32 mouse cellular contexts compared by ENCODE assay signal in genomic region chr8:124459627-124460026, GRCm38 (mm10). TPM values are rescaled to one million over a fixed set of nuclear protein-coding genes. Genes with fewer than 3 reads are reported as not detected.
DNase-seq lines count a peak whose midpoint lies in the region; ATAC-seq lines count a peak whose summit lies in the region.
"Had no signal": no experiment of that assay in that cellular context is flagged by ENCODE, and none has a peak within 500 bp of the region (broad histone marks: within the 10 kb centered on the region; RNA-seq: fewer than 3 reads in every experiment).

No protein-coding gene starts in this region.

- H3K9ac ChIP-seq in kidney, embryonic 16.5 days (replicated peaks; ENCODE audit: low read length) = no peak overlapping the region
- no peak overlapping the region for H3K9ac ChIP-seq in intestine, embryonic 16.5 days (ENCODE audit: low read depth, low read length)
- H3K9ac ChIP-seq: embryonic facial prominence, embryonic 13.5 days; heart, embryonic 13.5 days; hindbrain, embryonic 15.5 days; limb, embryonic 12.5 days; liver, embryonic 12.5 days; liver, postnatal 0 days had no signal

- H3K4me3 ChIP-seq in kidney, embryonic 16.5 days (ENCODE audit: low read length) = no peak overlapping the region
- no peak overlapping the region for H3K4me3 ChIP-seq in intestine, embryonic 16.5 days (ENCODE audit: low read length)
- H3K4me3 ChIP-seq: embryonic facial prominence, embryonic 13.5 days; forebrain, embryonic 10.5 days; heart, embryonic 13.5 days; hindbrain, embryonic 15.5 days; layer of hippocampus, adult 2 months; left cerebral cortex, adult 2 months; limb, embryonic 12.5 days; liver, embryonic 12.5 days had no signal

- 35% methylated on average over 12 of the region's 12 CpGs for WGBS in kidney, embryonic 16.5 days
- 31% methylated on average over 12 of the region's 12 CpGs for WGBS in intestine, embryonic 16.5 days

- H3K27ac ChIP-seq in kidney, embryonic 16.5 days (ENCODE audit: low read length) = no peak overlapping the region
- no peak overlapping the region for H3K27ac ChIP-seq in intestine, embryonic 16.5 days (ENCODE audit: low read length)
- H3K27ac ChIP-seq: embryonic facial prominence, embryonic 13.5 days; forebrain, embryonic 10.5 days; heart, embryonic 13.5 days; hindbrain, embryonic 15.5 days; layer of hippocampus, adult 2 months; left cerebral cortex, adult 2 months; limb, embryonic 12.5 days; liver, embryonic 12.5 days had no signal

- ATAC-seq in kidney, embryonic 16.5 days (ENCODE audit: low FRiP score, low TSS enrichment) = no peak
- ATAC-seq in intestine, embryonic 16.5 days = peak; percentile 71
- ATAC-seq: forebrain, embryonic 16.5 days; inflammation-experienced regulatory T-cells, adult 6 months; liver, embryonic 12.5 days; liver, postnatal 0 days; midbrain, embryonic 16.5 days had no signal

- no peaks in the 10 kb centered on the region for H3K9me3 ChIP-seq in kidney, embryonic 16.5 days (ENCODE audit: low read length)
- no peaks in the 10 kb centered on the region for H3K9me3 ChIP-seq in intestine, embryonic 16.5 days (ENCODE audit: control insufficient read depth, low read length)
- H3K9me3 ChIP-seq: embryonic facial prominence, embryonic 13.5 days; forebrain, embryonic 10.5 days; heart, embryonic 13.5 days; hindbrain, embryonic 15.5 days; limb, embryonic 12.5 days; liver, embryonic 12.5 days had no signal

- no peak overlapping the region for H3K4me2 ChIP-seq in kidney, embryonic 16.5 days (replicated peaks; ENCODE audit: low read depth, low read length)
- no peak overlapping the region for H3K4me2 ChIP-seq in intestine, embryonic 16.5 days (ENCODE audit: low read depth, low read length)
- H3K4me2 ChIP-seq: embryonic facial prominence, embryonic 13.5 days; heart, embryonic 13.5 days; hindbrain, embryonic 15.5 days; limb, embryonic 12.5 days; liver, embryonic 12.5 days; midbrain, embryonic 11.5 days had no signal

- DNase-seq in kidney, adult 9 months = peak; percentile 29
- peak; percentile 3 to 42 for DNase-seq in kidney, postnatal 36 days
- DNase-seq in adrenal gland, postnatal 4 days (ENCODE audit: low spot score in 2 of 2) = no peak
- DNase-seq in adrenal gland, adult 8-10 months = no peak
- DNase-seq: adrenal gland, postnatal 10 days; B cell, adult 2 months; cerebellum, adult 11 months; cerebellum, adult 9-11 months; embryo, embryonic 11 days; gastrocnemius, postnatal 10 days; heart, postnatal 10 days; liver, postnatal 0 days; lung, postnatal 36 days; right cerebral cortex, postnatal 25 days; thymus, adult 2 months; thymus, postnatal 36 days had no signal

- H3K27me3 ChIP-seq in kidney, embryonic 16.5 days (ENCODE audit: insufficient read depth, low read length) = no peaks in the 10 kb centered on the region
- H3K27me3 ChIP-seq in intestine, embryonic 16.5 days (replicated peaks; ENCODE audit: control insufficient read depth, insufficient read depth, low read length) = no peaks in the 10 kb centered on the region
- H3K27me3 ChIP-seq: hindbrain, embryonic 15.5 days; liver, embryonic 12.5 days had no signal

- no peaks in the 10 kb centered on the region for H3K4me1 ChIP-seq in kidney, embryonic 16.5 days (ENCODE audit: insufficient read depth, low read length)
- 0 out of 2 replicates have a peak, but pooled peaks cover 2% of the 10 kb centered on the region for H3K4me1 ChIP-seq in intestine, embryonic 16.5 days (ENCODE audit: control insufficient read depth, insufficient read depth, low read length)
- H3K4me1 ChIP-seq: embryonic facial prominence, embryonic 13.5 days; limb, embryonic 12.5 days; liver, embryonic 12.5 days had no signal

- H3K36me3 ChIP-seq in kidney, embryonic 16.5 days (ENCODE audit: insufficient read depth, low read length) = no peaks in the 10 kb centered on the region
- no peaks in the 10 kb centered on the region for H3K36me3 ChIP-seq in intestine, embryonic 16.5 days (ENCODE audit: control insufficient read depth, insufficient read depth, low read length)
- H3K36me3 ChIP-seq: embryonic facial prominence, embryonic 13.5 days; forebrain, embryonic 10.5 days; heart, embryonic 13.5 days; hindbrain, embryonic 15.5 days; limb, embryonic 12.5 days; liver, embryonic 12.5 days had no signal

RNA-seq across cellular contexts. Expression of gene Pgbd5, which starts 20.2 kb away (rescaled TPM):
- polyA plus RNA-seq in kidney, embryonic 16.5 days (2015; fragmentation: Nextera tagmentation; extraction: Ambion mirVana) = 0.53 and 0.55 TPM in 2 replicates
- 1.5 and 1.7 TPM in 2 replicates for polyA plus RNA-seq in intestine, embryonic 16.5 days (2015; fragmentation: Nextera tagmentation; extraction: Ambion mirVana)
- 1 to 10 TPM; 9.1 to 9.5 TPM for total RNA-seq in adrenal gland, postnatal 4 days (2021)
- total RNA-seq in adrenal gland, adult 8-10 months (2022) = 10 to 100 TPM in 3 of 4 experiments, 1 to 10 TPM in 1; 9.0 to 14.1 (median 12.0) TPM
- total RNA-seq: hematopoietic stem cell, adult 5-6 weeks; neutrophil, adult 5-6 weeks had no signal
- polyA plus RNA-seq: inflammation-experienced regulatory T-cells, adult 6 months had no signal

Comparison
In these comparisons a context has a peak if more than half of its experiments do, and no peak if none do; other contexts are left out.
1. DNase-seq: peak in kidney, adult 9 months (single experiment) and kidney, postnatal 36 days (2 of 2); none in adrenal gland, postnatal 4 days (0 of 2) and adrenal gland, adult 8-10 months (single experiment).